Mouse (Mus musculus) heart, embryonic 16.5 days (tissue): ENCODE measurements around the gene Il1rl1. TPM values are rescaled to one million over a fixed set of nuclear protein-coding genes. Genes with fewer than 3 reads are reported as not detected.
A peak's percentile ranks its signal among the peaks of the same experiment; 100 is the strongest.

Source experiments
- ATAC-seq: fragments of 200-750 bp; cut with Nextera tagmentation; replicated peaks from 2 replicates; pipeline ENCODE4 v1.8.0; 2017; ENCODE audit warnings: moderate number of reproducible peaks; ENCODE audit not compliant: insufficient read depth, low FRiP score; ENCODE audit errors: extremely low read depth
- H3K27ac ChIP-seq: fragments of 300-500 bp; sonication (generic); 2 replicates; pipeline ENCODE4 v1.5.1; 2014; ENCODE audit warnings: mild to moderate bottlenecking, low read length, control low read depth, moderate library complexity
- H3K27me3 ChIP-seq: fragments of 300-500 bp; sonication (generic); 2 replicates; pipeline ENCODE4 v1.6.1; 2014; ENCODE audit warnings: low read length, mixed read lengths; ENCODE audit not compliant: control insufficient read depth, insufficient read depth
- H3K36me3 ChIP-seq: fragments of 300-500 bp; sonication (generic); 2 replicates; pipeline ENCODE4 v1.6.1; 2014; ENCODE audit not compliant: control insufficient read depth, insufficient read depth
- H3K4me1 ChIP-seq: fragments of 300-500 bp; sonication (generic); 2 replicates; pipeline ENCODE4 v1.6.1; 2014; ENCODE audit warnings: low read length, mixed read lengths; ENCODE audit not compliant: control insufficient read depth, insufficient read depth
- H3K4me2 ChIP-seq: fragments of 300-500 bp; sonication (generic); 2 replicates; pipeline ENCODE4 v1.6.1; 2014; ENCODE audit warnings: low read depth, mild to moderate bottlenecking, control low read depth, low read length
- H3K4me3 ChIP-seq: fragments of 300-500 bp; sonication (generic); 2 replicates; pipeline ENCODE4 v1.5.1; 2014; ENCODE audit warnings: mild to moderate bottlenecking, control low read depth, low read length
- H3K9ac ChIP-seq: fragments of 300-500 bp; sonication (generic); 2 replicates; pipeline ENCODE4 v1.6.1; 2014; ENCODE audit warnings: low read length, control low read depth
- H3K9me3 ChIP-seq: fragments of 300-500 bp; sonication (generic); replicated peaks from 2 replicates; pipeline ENCODE4 v1.6.1; 2016; ENCODE audit warnings: low read length; ENCODE audit not compliant: control insufficient read depth
- WGBS: fragments of 180-500 bp; shearing (Covaris S2); extraction: QIAGEN DNeasy Blood & Tissue Kit; methylation state at CpG from one replicate; pipeline ENCODE4 v1.1.7; 2014; 5-methylcytosine and 5-hydroxymethylcytosine counted together
- polyA plus RNA-seq: library from polyadenylated mRNA; unstranded; fragments of >200 nt; fragmentation: Nextera tagmentation; extraction: Ambion mirVana; gene quantifications from 2 replicates; pipeline ENCODE4 v1.2.1, GENCODE M21; 2015

The Il1rl1 gene
- polyA plus RNA-seq, 1 experiment from 2014 or later, result 0.49 TPM

DNA sequence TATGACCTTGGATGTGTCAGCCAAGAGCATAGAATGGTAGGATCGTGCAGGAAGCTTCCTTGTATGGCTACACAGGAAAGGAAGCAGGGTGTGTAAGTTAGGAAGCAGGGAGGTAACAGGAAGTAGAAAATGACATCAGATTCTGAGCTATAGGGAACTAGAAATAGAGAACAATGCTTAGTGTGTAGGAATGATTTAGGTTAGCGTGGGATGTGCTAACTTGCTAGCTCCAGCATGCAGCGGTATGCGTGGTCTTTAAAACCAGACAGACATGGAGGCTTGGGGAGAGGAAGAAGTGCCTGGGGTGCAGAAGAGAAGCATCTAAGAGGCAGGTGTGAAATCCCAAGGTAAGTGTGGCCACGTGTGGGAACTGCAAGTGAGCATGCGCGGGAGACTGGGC is 24.7 kb upstream of the Il1rl1 start:
- no peak for ATAC-seq
- Histone ChIP-seq H3K27me3 (no peaks in the 10 kb centered on the region), H3K36me3 (no peaks in the 10 kb centered on the region), H3K27ac (peak overlapping the region; percentile 53; the same call in 1 of the 2 replicates), H3K4me2 (no peak overlapping the region), H3K9ac (no peak overlapping the region), H3K4me1 (no peaks in the 10 kb centered on the region), H3K9me3 (no peaks in the 10 kb centered on the region), H3K4me3 (no peak overlapping the region)
- WGBS, result 66% methylated on average over 7 of the region's 7 CpGs

DNA sequence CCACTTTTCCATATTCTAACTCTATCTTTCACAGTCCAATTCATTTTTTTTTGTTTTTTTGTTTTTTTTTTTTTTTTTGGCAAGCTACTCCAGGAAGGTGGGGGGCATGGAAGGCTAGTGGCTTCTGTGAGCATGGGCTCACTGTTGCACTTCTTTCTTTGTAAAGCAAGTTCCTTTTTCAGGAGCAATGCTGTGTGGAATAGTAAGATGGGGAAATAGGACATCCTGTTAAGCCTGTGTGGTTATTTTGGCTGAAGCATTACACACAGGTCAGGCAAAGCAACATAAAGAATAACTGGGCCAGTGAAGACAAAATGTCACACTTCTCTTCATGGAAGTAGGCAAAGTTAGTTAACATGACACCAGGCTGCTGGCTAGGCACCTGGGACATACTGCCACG is 19.5 kb upstream of the Il1rl1 start:
- 52% methylated on average over 1 of the region's 1 CpGs for WGBS
- no peak overlapping the region for H3K9ac ChIP-seq
- no peak overlapping the region for H3K27ac ChIP-seq
- H3K9me3 ChIP-seq, result no peaks in the 10 kb centered on the region
- no peak overlapping the region for H3K4me2 ChIP-seq
- H3K4me1 ChIP-seq, result no peaks in the 10 kb centered on the region
- no peaks in the 10 kb centered on the region for H3K27me3 ChIP-seq
- H3K4me3 ChIP-seq, result no peak overlapping the region
- H3K36me3 ChIP-seq, result no peaks in the 10 kb centered on the region
- no peak for ATAC-seq

DNA sequence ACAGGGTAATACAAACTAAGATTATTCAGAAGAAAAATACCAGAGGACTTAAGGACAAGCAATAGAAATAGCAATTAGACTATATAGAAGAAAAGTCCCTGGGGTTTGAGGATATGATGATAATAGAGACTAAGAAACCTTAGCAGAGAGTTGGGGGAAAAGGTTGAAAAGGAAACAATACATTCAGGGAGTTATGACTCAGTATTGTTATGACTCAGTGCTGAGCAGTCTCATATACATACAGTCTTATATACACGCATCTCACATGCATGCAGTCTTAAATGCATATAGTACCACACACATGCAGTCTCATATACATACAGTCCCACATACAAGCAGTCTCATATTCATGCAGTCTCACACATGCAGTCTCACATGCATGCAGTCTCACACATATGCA is 16.3 kb upstream of the Il1rl1 start:
- no peaks in the 10 kb centered on the region for H3K27me3 ChIP-seq
- no peak overlapping the region for H3K4me3 ChIP-seq
- no peak overlapping the region for H3K9ac ChIP-seq
- no peak overlapping the region for H3K27ac ChIP-seq
- no peaks in the 10 kb centered on the region for H3K36me3 ChIP-seq
- no peaks in the 10 kb centered on the region for H3K9me3 ChIP-seq
- H3K4me2 ChIP-seq, result no peak overlapping the region
- ATAC-seq, result no peak
- no peaks in the 10 kb centered on the region for H3K4me1 ChIP-seq
- WGBS, result 84% methylated on average over 1 of the region's 1 CpGs

DNA sequence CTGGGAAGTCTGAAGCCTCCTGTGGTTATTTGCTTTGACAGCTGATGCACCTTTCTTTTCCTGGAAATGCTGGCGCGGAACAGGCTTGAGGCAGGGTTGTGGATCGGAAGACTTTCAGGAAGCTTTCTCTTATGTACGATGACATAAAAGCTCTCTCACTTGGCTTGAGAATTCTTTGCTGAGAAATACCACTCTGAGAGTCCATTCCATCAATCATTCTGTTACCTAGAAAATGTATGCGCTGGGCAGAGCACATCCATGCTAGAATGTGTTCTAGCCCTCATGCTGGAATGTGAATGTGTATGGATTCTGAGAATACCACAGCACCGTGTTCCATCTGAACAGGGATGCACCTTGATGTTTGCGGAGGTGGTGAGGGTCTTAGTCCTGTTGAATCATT is 15.1 kb upstream of the Il1rl1 start:
- Histone ChIP-seq H3K27ac (no peak overlapping the region), H3K27me3 (no peaks in the 10 kb centered on the region), H3K9ac (no peak overlapping the region), H3K4me1 (no peaks in the 10 kb centered on the region), H3K4me3 (no peak overlapping the region), H3K9me3 (no peaks in the 10 kb centered on the region), H3K36me3 (no peaks in the 10 kb centered on the region), H3K4me2 (no peak overlapping the region)
- 69% methylated on average over 7 of the region's 7 CpGs for WGBS
- ATAC-seq, result no peak

DNA sequence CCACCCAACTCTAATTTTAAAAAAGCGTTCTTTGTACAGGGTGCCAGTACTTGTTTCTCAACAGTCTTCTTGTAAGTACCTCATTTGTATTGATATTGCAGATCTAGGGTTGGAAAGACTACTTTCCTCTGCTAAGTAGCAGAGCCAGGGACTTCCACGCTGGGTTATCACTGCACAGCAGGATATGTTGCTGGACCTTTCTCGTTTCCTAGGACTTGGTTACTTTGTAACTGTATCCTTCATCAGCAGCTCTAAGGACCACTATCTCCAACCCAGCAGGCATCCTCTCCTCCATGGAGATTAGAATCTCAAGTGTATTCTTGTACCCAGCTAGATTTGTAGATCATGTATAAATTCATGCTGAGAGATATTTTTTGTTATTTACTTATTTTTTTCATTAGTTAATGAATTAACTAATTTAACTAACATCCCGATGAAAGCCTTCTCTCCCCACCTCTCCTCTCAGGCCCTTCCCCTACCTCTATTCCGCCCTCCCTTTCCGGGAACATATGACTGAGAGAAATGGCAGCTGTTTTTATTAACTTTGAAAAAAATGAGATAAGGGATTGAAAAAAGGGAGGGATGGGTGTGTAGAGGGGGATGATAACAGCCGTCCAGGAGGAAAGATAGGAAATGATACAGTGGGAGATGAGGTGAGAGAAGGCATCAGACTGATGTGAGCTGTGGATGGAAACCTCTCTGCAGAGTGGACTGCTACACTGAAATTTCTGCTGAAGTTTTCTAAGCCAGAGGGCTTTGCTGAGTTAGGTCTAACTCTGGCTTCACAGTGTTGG is 14.3 kb upstream of the Il1rl1 start:
- Histone ChIP-seq H3K27ac (no peak overlapping the region), H3K4me3 (no peak overlapping the region), H3K9ac (no peak overlapping the region), H3K9me3 (no peaks in the 10 kb centered on the region), H3K27me3 (no peaks in the 10 kb centered on the region), H3K4me2 (no peak overlapping the region), H3K4me1 (no peaks in the 10 kb centered on the region), H3K36me3 (no peaks in the 10 kb centered on the region)
- WGBS, result 47% methylated on average over 7 of the region's 7 CpGs
- no peak for ATAC-seq

DNA sequence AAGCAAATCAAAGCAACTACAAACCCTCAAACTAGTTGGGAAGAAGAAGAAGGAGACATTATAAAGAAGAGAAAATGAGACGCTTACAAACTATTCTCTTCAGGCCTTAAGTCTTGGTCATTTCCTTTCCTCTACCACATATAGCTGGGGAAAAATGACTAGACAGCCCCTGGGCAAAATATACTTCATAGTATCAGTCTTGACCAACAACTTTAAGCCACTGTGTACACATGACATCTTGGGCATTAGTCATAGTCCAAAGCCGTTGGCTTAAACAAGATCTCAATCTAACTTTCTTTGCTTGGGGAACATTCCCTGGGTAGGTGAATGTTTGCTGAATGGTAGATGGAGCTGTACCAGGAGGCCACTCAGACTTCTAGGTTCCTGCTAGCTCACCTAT is 12.3 kb upstream of the Il1rl1 start:
- Histone ChIP-seq H3K4me3 (no peak overlapping the region), H3K27me3 (no peaks in the 10 kb centered on the region), H3K27ac (no peak overlapping the region), H3K4me2 (no peak overlapping the region), H3K4me1 (no peaks in the 10 kb centered on the region), H3K36me3 (no peaks in the 10 kb centered on the region), H3K9ac (no peak overlapping the region), H3K9me3 (no peaks in the 10 kb centered on the region)
- 89% methylated on average over 2 of the region's 2 CpGs for whole genome bisulfite sequencing
- ATAC-seq, result no peak

DNA sequence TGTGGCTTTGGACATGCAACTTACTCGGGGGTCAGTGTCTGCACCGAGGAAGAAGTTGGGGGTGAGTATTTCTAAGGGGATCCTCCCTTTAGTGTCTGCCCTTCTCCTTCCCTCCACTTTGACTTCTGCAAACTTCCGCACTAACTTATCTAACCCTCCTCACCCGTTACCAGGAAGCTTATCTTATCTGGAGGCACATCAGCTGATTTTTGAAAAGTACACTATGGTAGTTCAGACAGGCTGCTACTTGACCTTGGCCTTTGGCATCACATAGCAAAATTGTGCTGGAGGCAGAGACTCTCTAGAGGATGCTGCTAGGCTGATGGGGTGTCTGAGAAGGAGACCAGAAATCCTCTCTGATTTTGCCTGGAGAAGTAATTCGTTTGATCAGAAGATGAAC is 10.9 kb upstream of the Il1rl1 start:
- H3K27me3 ChIP-seq, result no peaks in the 10 kb centered on the region
- H3K4me3 ChIP-seq, result no peak overlapping the region
- ATAC-seq, result no peak
- no peak overlapping the region for H3K27ac ChIP-seq
- H3K4me1 ChIP-seq, result no peaks in the 10 kb centered on the region
- no peaks in the 10 kb centered on the region for H3K9me3 ChIP-seq
- no peaks in the 10 kb centered on the region for H3K36me3 ChIP-seq
- H3K9ac ChIP-seq, result no peak overlapping the region
- H3K4me2 ChIP-seq, result no peak overlapping the region
- WGBS, result 44% methylated on average over 5 of the region's 5 CpGs

DNA sequence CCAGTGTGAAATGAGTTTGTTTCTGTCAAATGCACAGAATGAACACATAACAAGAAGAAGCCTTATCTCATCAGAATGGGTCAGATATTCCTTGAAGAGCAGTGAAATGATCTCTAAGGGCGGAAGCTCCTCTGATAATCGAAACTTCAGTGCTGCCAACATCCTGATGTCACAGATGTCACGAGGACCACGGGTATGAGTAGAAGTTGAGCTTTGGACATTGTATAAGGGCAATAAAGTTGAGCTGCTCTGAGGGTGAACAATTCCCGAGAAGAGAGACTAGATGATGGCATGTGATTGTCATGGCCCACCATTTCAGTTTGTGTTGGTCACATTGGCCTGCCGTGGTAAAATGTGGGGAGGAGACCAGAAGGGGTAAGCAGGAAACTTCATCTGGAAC is 5.5 kb upstream of the Il1rl1 start:
- no peak overlapping the region for H3K4me3 ChIP-seq
- no peaks in the 10 kb centered on the region for H3K9me3 ChIP-seq
- no peak overlapping the region for H3K4me2 ChIP-seq
- WGBS, result 75% methylated on average over 6 of the region's 6 CpGs
- H3K27me3 ChIP-seq, result no peaks in the 10 kb centered on the region
- no peaks in the 10 kb centered on the region for H3K36me3 ChIP-seq
- no peak overlapping the region for H3K27ac ChIP-seq
- H3K9ac ChIP-seq, result no peak overlapping the region
- no peak for ATAC-seq
- H3K4me1 ChIP-seq, result no peaks in the 10 kb centered on the region

DNA sequence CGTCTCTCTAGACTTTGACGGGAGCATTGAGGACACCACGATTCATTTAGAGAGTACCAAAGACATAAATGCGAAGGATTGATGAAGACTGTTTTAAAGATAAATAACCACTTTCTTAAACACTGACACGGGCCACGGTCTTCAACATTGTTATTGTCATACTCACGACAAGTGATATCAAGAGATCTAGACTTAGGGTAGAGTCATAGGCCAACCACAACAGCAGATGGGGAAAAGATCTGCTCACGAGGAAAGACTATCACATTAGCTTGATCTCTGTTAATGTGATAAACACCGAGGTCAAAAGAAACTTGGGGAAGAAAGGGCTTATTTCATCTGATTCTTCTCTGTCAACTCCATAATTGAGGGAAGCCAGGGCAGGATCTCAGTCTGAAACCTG is 2.1 kb upstream of the Il1rl1 start:
- WGBS, result 79% methylated on average over 9 of the region's 9 CpGs
- no peaks in the 10 kb centered on the region for H3K4me1 ChIP-seq
- no peaks in the 10 kb centered on the region for H3K27me3 ChIP-seq
- H3K9ac ChIP-seq, result no peak overlapping the region
- no peaks in the 10 kb centered on the region for H3K9me3 ChIP-seq
- ATAC-seq, result no peak
- H3K4me3 ChIP-seq, result no peak overlapping the region
- H3K27ac ChIP-seq, result no peak overlapping the region
- H3K36me3 ChIP-seq, result no peaks in the 10 kb centered on the region
- no peak overlapping the region for H3K4me2 ChIP-seq
